Mouse (Mus musculus) splenic B cell, adult 2 months (primary cell): ENCODE data around the gene Rps11.
A peak's percentile ranks its signal among the peaks of the same experiment; 100 is the strongest.
"Not testable (repeated sequence)": the region's sequence is repeated elsewhere in the genome, so short reads cannot be mapped to it uniquely, and the experiment has no call there.

Source experiments
- DNase-seq: peaks from one replicate; pipeline ENCODE4 v3.0.0-alpha.2; 2011; ENCODE audit warnings: low read depth, low spot score
- H3K27me3 ChIP-seq: 2 replicates; pipeline ENCODE4 v1.6.1; 2012; ENCODE audit warnings: mild to moderate bottlenecking, low read length, moderate library complexity, mixed read lengths; ENCODE audit not compliant: control insufficient read depth, poor library complexity, insufficient read depth, severe bottlenecking
- H3K36me3 ChIP-seq: 2 replicates; pipeline ENCODE4 v1.6.1; 2012; ENCODE audit warnings: mild to moderate bottlenecking, low read length, moderate library complexity, mixed read lengths; ENCODE audit not compliant: control insufficient read depth, poor library complexity, insufficient read depth, severe bottlenecking

The Rps11 gene

DNA sequence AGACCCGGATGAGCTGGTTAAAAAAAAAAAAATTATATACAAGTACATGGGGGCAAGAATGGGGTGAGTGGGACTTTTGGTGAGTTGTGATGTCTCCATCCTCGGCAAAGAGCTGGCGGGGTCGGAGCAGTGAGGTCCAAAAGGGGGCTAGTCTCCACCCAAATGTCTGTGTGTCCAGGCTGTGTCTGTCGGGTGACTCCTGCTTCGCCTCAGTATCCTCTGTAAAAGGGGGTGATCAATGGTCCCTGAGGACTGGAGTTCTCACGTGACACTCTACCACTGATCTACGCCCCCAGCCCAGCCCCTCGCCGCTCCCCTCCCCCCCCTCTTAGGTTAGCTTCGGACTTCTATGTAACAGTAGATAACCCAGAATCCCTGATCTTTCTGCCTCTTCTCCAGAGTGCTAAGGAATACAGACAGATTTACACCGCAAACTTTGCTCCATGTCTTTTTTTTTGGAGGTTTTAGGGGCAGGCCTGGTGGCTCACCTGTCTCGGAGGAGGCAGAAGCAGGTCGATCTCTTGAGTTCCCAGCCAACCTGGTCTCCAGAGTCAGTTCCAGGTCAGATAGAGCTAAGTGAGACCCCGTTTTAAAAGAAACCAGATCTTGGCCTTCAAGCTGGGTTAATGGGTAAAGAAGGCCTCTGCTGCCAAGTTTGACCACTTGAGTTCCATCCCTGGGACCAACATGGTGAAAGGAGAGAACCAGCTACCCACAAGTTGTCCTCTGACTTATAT is 5.7 kb upstream of the Rps11 start:
- peaks cover 16% of the 10 kb centered on the region for H3K36me3 ChIP-seq
- no peak for DNase-seq
- no peaks in the 10 kb centered on the region for H3K27me3 ChIP-seq

DNA sequence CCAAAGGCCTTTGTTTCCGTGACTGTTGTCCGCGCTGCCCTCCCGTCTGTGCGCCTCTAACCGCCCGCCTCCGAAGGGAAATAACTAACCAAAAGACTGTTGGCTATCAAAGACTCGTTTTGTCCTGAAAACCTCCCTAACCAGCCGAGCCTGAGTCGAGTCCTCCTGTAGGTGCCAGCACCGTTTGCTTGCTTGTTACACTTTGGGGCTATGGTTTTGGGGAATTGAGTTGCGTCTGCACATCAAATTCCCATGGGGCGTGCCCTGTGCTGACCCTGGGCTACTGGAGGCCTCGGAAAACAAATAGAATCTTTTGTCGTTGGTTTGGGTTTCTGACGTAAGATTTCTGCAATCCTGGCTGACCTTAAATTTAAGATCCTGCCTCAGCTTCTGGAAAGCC is 5.1 kb upstream of the Rps11 start:
- H3K27me3 ChIP-seq, result no peaks in the 10 kb centered on the region
- DNase-seq, result no peak
- peaks cover 16% of the 10 kb centered on the region for H3K36me3 ChIP-seq

DNA sequence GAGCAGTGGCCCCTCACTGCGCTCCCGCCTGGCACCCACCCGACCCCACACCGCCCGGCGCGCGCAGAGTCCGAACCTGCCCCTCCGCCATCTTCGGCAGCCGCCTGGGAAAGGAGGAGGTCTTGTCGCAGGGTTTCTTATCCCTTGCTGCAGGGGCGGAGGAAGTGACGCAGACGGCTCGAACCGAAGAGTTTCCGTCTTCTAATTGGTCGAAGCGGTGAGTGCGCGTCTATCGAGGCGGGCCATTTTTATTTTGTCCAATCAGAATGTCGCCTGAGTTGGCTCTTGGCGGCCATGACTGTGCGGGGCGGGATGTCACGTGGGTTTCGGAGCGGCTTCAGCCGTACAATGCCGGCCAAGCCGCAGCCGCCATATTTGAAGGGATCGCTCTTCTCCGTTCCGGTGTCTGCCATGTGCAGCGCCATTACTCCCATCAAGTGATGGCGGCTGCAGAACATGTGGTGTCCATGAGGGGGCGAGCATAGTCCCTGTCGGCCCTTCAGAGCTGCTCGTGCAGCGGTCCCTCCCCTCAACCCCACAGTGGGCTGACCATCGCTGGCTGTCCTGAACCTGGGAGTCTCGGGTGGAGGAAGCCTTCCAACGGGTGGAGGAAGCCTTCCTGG is 4.5 kb upstream of the Rps11 start, which contains the start of gene Rpl13a:
Gene Rpl13a, minus strand, starts transcription at position 138 of the 623 bp plus-strand sequence.
- Histone ChIP-seq H3K27me3 (no peaks in the 10 kb centered on the region), H3K36me3 (peaks cover 15% of the 10 kb centered on the region)
- DNase-seq, result peak; percentile 100

DNA sequence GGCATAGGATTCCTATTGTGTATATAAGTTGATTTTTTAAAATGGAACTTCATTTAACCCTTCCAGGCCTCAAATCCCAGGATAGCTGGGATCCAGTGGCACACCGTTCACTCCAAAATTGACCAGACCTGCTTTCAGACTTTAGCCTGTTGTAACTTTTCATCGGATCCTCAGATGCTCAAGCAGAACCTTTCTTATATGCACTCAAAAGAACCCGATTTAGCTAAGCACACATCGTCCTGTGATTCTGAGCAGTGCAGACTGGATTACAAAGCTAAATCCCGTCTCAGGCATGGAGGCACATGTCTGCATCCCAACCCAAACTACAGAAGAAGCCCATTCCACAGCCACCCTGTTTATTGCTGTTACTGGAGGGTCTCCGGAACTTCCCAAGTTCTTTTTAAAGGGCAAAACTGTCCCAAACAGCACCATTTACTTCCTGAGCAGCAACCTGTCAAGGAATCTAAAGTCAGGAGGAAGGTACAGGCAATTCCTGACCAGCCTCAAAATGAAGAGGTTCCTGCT is 3.5 kb upstream of the Rps11 start:
- no peak for DNase-seq
- H3K36me3 ChIP-seq, result peaks cover 10% of the 10 kb centered on the region
- H3K27me3 ChIP-seq, result no peaks in the 10 kb centered on the region

- Histone ChIP-seq H3K36me3 (peaks cover 13% of the 10 kb centered on the region), H3K27me3 (no peaks in the 10 kb centered on the region)
- no peak for DNase-seq
These were observed 2.8 kb upstream of the Rps11 start for GRCm38 (mm10) chr7:45126844-45127699.

DNA sequence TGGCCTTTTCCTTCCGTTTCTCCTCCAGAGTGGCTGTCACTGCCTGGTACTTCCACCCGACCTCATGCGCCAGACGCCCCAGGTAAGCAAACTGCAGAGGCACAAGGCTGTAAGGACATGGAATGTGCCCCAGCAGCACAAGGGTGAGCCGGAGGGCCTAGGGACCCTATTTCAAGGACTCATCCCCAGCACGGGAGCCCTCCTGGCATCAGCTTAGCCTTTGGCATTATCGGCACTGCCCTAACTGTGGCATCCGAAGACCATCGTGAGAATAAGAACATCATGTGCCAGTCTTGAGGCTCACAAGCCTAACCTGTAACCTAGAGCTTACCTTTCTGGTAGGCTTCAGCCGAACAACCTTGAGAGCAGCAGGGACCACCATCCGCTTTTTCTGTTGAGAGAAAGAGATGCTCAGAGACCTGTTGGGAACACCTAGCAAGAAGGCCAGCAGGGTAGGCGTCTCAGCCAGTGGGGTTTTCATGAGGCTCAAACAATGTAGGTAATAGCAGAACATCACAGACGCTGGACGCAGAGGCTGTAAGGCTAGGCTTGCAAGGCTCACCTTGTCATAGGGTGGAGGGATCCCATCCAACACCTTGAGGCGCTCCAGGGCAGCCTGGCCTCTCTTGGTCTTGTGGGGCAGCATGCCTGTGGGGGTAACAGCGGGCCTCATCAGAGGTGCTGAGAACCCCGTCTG is 2.1 kb upstream of the Rps11 start:
- DNase-seq, result no peak
- Histone ChIP-seq H3K27me3 (no peaks in the 10 kb centered on the region), H3K36me3 (peaks cover 13% of the 10 kb centered on the region)

DNA sequence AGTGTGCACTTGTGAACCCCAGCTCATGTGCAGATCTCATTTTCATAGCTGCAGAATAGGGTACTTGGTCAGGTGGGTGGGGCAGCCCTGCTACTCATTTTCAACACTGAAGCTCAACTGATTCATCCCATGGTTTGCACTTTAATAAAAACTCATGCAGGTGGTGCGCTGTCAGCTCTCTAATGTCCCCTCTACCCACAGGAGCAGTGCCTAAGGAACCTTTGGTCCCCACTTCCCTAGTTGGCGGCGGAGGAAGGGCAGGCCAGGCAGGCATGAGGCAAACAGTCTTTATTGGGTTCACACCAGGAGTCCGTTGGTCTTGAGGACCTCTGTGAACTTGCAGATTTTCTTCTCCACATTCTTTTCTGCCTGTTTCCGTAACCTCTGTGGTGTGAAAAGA is 1.4 kb upstream of the Rps11 start:
- not testable (repeated sequence) for DNase-seq, H3K27me3 ChIP-seq
- peaks cover 13% of the 10 kb centered on the region for H3K36me3 ChIP-seq

DNA sequence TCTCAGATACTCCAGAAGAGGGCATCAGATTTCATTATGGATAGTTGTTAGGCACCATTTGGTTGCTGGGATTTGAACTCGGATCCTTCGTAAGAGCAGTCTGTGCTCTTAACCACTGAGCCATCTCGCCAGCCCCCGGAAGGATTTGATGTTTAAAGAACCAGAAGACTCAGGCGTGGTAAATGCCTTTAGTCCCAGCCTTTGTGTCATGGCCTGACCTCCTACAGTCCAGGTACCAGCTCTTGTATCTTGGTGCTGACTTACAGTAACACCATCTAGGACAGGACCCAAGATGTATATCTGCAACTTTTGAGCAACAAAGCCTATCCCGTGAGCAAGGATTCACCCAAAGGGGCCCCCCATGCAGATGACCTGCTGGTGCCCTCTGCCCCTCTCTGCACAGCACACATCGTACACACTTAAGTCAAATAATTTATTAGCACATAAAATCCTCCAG is 933 bp upstream of the Rps11 start:
- Histone ChIP-seq H3K36me3 (peaks cover 13% of the 10 kb centered on the region), H3K27me3 (no peaks in the 10 kb centered on the region)
- no peak for DNase-seq

DNA sequence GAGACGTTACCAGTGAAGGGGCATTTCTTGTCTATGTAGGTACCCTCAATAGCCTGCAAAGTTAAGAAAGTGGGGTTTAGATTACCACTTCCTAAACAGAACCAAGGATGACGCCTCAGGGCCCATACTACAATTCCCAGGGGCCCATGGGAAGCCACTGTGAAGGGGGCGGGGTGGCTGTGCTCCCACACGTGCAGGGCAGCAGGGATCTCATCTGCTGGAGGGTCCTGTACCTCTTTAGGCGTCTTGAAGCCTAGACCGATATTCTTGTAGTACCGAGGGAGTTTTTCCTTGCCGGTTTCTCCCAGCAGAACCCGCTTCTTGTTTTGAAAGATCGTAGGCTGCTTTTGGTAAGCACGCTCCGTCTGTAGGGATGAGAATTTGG is 1.1 kb downstream of the Rps11 start:
- Histone ChIP-seq H3K27me3 (no peaks in the 10 kb centered on the region), H3K36me3 (peaks cover 13% of the 10 kb centered on the region)
- DNase-seq, result peak; percentile 62

DNA sequence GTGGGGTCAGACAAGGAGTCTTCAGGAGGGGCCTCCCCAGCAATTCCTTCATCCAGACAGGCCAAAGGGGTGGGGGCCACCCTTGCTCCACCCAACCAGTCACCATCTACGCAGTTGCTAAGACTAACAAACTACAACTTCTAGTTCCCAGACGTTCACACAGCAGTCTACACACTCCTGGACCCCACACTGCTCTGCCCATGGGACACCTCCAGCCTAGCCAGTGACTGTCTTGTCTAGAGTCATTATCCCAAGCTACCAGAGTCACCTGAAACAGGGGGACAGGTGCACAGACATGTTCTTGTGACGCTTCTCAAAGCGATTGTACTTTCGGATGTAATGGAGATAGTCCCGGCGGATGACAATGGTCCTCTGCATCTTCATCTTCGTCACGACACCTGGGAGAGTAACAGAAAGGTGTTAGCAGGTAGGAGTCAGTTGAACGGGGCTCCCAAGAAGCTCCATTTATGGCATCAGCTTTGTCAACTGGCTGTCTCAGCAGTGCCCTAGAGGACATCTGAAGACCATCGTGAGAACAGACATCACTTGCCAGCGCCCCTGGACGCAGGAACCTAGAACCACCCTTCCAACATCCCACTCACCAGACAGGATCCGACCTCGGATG is 1.6 kb downstream of the Rps11 start:
- H3K27me3 ChIP-seq, result no peaks in the 10 kb centered on the region
- DNase-seq, result no peak
- H3K36me3 ChIP-seq, result peaks cover 13% of the 10 kb centered on the region

GRCm38 (mm10) chr7:45121966-45122365 is 2.3 kb downstream of the Rps11 start:
- DNase-seq, result no peak
- peaks cover 13% of the 10 kb centered on the region for H3K36me3 ChIP-seq

GRCm38 (mm10) chr7:45121404-45121803 is 2.8 kb downstream of the Rps11 start:
- no peaks in the 10 kb centered on the region for H3K27me3 ChIP-seq
- peaks cover 9% of the 10 kb centered on the region for H3K36me3 ChIP-seq
- DNase-seq, result peak; percentile 85

More at GRCm38 (mm10) chr7:45121966-45122365, 2.3 kb downstream of the Rps11 start:
- H3K27me3 ChIP-seq, result no peaks in the 10 kb centered on the region

DNA sequence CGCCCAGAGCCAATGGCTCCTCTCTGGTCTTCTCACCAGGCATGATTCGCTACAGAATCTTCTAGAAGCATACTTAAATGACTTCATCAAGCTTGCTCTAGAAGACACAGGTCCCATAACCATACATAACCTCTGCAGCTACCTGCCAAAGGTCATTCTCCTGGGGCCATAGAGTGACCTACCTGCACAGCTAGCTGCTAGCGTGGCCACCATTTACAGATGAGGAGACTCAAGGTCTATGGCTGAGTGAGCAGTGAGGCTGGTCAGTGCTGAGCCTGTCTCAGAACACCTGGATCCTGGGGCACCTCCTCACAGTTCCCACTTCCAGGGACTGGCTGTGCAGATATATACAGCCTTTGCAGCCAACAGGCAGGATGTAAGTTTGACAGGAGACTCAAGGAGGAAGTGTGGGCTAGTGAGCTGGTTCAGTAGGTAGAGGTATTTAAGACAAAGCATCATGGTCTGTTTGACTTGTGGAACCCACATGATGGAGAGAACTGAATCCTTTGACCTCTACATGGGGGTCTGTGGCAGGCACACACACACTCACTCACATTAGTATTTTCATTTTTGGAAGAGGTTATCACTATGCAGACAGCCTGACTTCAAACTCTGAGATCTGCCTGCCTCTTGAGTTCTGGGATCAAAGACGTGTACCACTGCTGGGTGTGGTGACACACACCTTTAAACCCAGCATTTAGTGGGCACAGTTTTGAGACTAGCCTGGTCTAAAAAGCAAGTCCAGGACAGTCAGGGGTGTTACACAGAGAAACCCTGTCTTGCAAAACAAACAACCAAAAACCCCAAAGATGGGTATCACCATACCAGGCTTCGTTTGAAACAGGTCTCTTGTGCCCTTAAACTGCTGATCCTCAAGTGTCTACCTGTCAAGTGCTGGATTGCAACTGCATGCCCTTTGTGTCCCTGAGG is 4.2 kb downstream of the Rps11 start:
- peak; percentile 55 for DNase-seq
- peaks cover 3% of the 10 kb centered on the region; the same call in 1 of the 2 replicates for H3K36me3 ChIP-seq
- no peaks in the 10 kb centered on the region for H3K27me3 ChIP-seq
